Mouse (Mus musculus) midbrain, embryonic 15.5 days (tissue): ENCODE measurements around the gene Ginm1. TPM values are rescaled to one million over a fixed set of nuclear protein-coding genes. Genes with fewer than 3 reads are reported as not detected.

Source experiments
- ATAC-seq: fragments of 200-750 bp; cut with Nextera tagmentation; replicated peaks from 2 replicates; pipeline ENCODE4 v1.8.0; 2017; ENCODE audit warnings: moderate TSS enrichment
- H3K27ac ChIP-seq: fragments of 300-500 bp; sonication (generic); 2 replicates; pipeline ENCODE4 v1.5.1; 2015; ENCODE audit warnings: mild to moderate bottlenecking, inconsistent platforms
- H3K27me3 ChIP-seq: fragments of 300-500 bp; sonication (generic); replicated peaks from 2 replicates; pipeline ENCODE4 v1.6.1; 2015; ENCODE audit warnings: inconsistent platforms
- H3K36me3 ChIP-seq: fragments of 300-500 bp; sonication (generic); replicated peaks from 2 replicates; pipeline ENCODE4 v1.6.1; 2015; ENCODE audit warnings: inconsistent platforms
- H3K4me1 ChIP-seq: fragments of 300-500 bp; sonication (generic); 2 replicates; pipeline ENCODE4 v1.6.1; 2015; ENCODE audit warnings: inconsistent platforms
- H3K4me2 ChIP-seq: fragments of 300-500 bp; sonication (generic); 2 replicates; pipeline ENCODE4 v1.6.1; 2015; ENCODE audit warnings: inconsistent platforms, mild to moderate bottlenecking, moderate library complexity
- H3K4me3 ChIP-seq: fragments of 300-500 bp; sonication (generic); 2 replicates; pipeline ENCODE4 v1.5.1; 2015; ENCODE audit warnings: mild to moderate bottlenecking, inconsistent platforms
- H3K9ac ChIP-seq: fragments of 300-500 bp; sonication (generic); 2 replicates; pipeline ENCODE4 v1.6.1; 2015; ENCODE audit warnings: mild to moderate bottlenecking, inconsistent platforms
- H3K9me3 ChIP-seq: fragments of 300-500 bp; sonication (generic); 2 replicates; pipeline ENCODE4 v1.6.1; 2016; ENCODE audit warnings: inconsistent platforms
- WGBS: fragments of 180-500 bp; shearing (Covaris S2); methylation state at CpG from one replicate; pipeline ENCODE4 v1.1.7; 2015; ENCODE audit warnings: mixed read lengths; 5-methylcytosine and 5-hydroxymethylcytosine counted together
- microRNA-seq: library from miRNA; unstranded; fragments of <30 nt; microRNA quantifications from one replicate; pipeline ENCODE4, GENCODE M21; 2016
- polyA plus RNA-seq: library from polyadenylated mRNA; unstranded; fragments of >200 nt; fragmentation: Nextera tagmentation; extraction: Ambion mirVana; gene quantifications from 2 replicates; pipeline ENCODE4 v1.2.1, GENCODE M21; 2015

Ginm1 gene
- polyA plus RNA-seq, 1 experiment from 2014 or later = 44.4 TPM

- Histone ChIP-seq H3K9me3 (no peaks in the 10 kb centered on the region), H3K36me3 (peaks cover 2% of the 10 kb centered on the region), H3K4me3 (no peak overlapping the region), H3K9ac (no peak overlapping the region), H3K4me2 (no peak overlapping the region), H3K27me3 (no peaks in the 10 kb centered on the region), H3K27ac (no peak overlapping the region), H3K4me1 (no peaks in the 10 kb centered on the region)
- WGBS = 89% methylated on average over 3 of the region's 3 CpGs
- ATAC-seq = no peak
Measured at GRCm38 (mm10) chr10:7737914-7738313, 54.7 kb downstream of the Ginm1 start.

DNA sequence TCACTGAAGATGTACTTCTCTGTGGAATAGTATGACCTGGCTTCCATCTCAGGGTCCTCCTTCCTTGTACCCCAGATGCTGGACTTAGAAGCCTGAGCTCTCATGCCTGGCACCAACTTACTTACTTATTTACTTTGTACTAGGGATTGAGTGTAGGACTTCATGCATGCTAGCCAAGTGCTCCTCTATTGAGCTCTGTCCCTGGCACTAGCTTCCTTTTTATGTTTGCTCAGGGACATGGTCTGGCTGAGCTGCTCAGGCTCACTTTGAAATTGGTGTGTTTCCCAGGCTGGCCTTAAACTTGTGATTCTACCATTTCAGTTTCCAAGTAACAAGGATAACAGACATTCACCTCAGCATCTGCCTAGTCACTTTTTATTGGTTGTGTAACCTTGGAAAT, 55.5 kb downstream of the Ginm1 start:
- ATAC-seq = no peak

DNA sequence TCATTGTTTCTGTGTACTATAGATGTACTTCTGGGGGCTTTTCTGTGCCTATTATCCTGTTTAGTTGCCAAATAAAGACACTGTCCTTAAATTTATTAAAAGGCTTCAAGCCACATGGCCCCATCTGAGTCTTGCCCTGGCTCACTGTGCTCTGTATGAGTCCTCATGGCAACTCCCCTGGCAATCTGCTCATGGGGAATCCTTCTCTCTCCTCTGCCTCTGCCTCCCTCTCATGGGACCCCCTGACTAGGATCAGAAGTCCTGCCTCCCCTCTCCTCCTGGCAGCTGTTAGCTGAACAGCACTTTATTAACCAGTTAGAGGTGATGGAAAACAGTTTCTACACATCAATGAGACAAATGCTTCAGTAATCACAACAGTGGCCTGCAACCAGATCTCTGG, 61.0 kb downstream of the Ginm1 start:
- Histone ChIP-seq H3K36me3 (no peaks in the 10 kb centered on the region), H3K4me3 (no peak overlapping the region), H3K27me3 (no peaks in the 10 kb centered on the region), H3K9me3 (no peaks in the 10 kb centered on the region), H3K4me1 (peaks cover 28% of the 10 kb centered on the region), H3K4me2 (no peak overlapping the region), H3K27ac (no peak overlapping the region), H3K9ac (no peak overlapping the region; the same call in 1 of the 2 replicates)
- no peak for ATAC-seq

More for the DNA sequence above, 55.5 kb downstream of the Ginm1 start:
- Histone ChIP-seq H3K9ac (no peak overlapping the region), H3K27ac (no peak overlapping the region), H3K9me3 (no peaks in the 10 kb centered on the region), H3K4me1 (no peaks in the 10 kb centered on the region), H3K4me2 (no peak overlapping the region), H3K27me3 (no peaks in the 10 kb centered on the region), H3K4me3 (no peak overlapping the region), H3K36me3 (no peaks in the 10 kb centered on the region; the same call in 1 of the 2 replicates)

- Histone ChIP-seq H3K27me3 (no peaks in the 10 kb centered on the region), H3K4me3 (peak overlapping the region; percentile 94; the same call in 1 of the 2 replicates), H3K9me3 (no peaks in the 10 kb centered on the region), H3K27ac (no peak overlapping the region), H3K9ac (no peak overlapping the region), H3K4me1 (peaks cover 31% of the 10 kb centered on the region), H3K4me2 (peak overlapping the region; percentile 60), H3K36me3 (no peaks in the 10 kb centered on the region)
- ATAC-seq = no peak
- WGBS = 27% methylated on average over 3 of the region's 3 CpGs
Measured at GRCm38 (mm10) chr10:7727011-7727410, 65.6 kb downstream of the Ginm1 start.

DNA sequence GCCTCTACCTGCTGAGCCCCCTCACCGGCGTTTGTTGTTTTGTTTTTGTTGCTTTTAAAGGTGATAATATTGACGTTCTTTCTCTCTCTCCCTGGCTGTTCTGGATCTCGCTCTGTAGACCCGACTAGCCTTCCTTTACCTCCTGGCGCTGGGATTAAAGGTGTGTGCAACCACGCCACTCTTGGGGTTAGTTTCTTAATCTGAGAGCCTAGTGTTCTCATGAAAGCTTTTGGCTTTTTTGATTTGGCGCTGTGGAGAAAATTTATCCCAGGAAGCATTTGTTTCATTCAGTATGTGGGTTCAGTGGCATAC, 66.2 kb downstream of the Ginm1 start:
- under 1% methylated on average over 8 of the region's 8 CpGs for WGBS
- H3K27me3 ChIP-seq = no peaks in the 10 kb centered on the region
- no peaks in the 10 kb centered on the region for H3K9me3 ChIP-seq
- H3K4me3 ChIP-seq = peak overlapping the region; percentile 94
- H3K9ac ChIP-seq = peak overlapping the region; percentile 73
- H3K4me2 ChIP-seq = peak overlapping the region; percentile 60
- H3K36me3 ChIP-seq = no peaks in the 10 kb centered on the region
- peak overlapping the region; percentile 80 for H3K27ac ChIP-seq
- H3K4me1 ChIP-seq = peaks cover 27% of the 10 kb centered on the region
- ATAC-seq = no peak

DNA sequence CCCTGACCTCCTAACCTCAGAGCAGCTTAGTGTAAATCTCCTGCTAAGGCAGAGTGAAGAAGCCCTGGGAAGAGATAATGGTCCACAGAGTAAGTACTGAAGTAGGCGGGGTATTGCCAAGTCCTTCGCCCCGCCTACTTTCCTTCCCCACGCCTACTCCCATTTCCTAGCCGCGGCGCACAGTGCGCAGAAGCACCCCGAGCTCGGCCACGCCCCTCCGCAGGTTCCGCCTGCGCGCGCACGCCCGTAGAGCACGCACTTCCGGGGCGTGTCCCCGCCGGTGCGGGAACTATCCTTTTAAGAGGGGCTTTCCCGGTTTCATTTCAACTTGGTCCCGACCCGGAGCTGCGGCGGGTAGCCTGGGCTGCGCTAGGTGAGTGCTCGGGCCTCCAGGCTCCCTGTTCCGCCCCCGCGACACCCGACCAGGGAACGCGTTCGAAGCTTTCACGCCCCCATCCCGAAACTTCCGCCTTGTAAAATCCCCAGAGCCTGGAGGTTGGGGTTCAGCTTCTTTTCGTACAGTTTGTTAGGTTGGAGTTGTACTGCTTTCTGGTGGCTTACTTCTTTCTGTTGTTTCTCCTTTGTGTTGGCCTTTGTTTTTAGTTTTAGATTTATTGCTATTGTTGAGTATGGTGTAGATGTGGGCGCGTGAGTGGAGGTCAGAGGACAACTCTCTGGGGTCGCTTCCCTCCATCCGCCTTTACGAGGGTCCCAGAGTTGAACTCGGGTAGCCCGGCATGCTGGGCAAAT, 66.7 kb downstream of the Ginm1 start, which contains the start of gene Katna1:
TSS of gene Katna1 (plus strand) at position 250 of the 750 bp plus-strand sequence.
- H3K27me3 ChIP-seq = no peaks in the 10 kb centered on the region
- no peaks in the 10 kb centered on the region for H3K9me3 ChIP-seq
- peaks cover 24% of the 10 kb centered on the region for H3K4me1 ChIP-seq
- H3K27ac ChIP-seq = peak within 1 kb of the TSS; percentile 80
- H3K4me2 ChIP-seq = peak within 1 kb of the TSS; percentile 60
- peak; percentile 99 for ATAC-seq
- peak within 1 kb of the TSS; percentile 94 for H3K4me3 ChIP-seq
- under 1% methylated on average over 49 of the region's 49 CpGs for WGBS
- no peaks in the 10 kb centered on the region for H3K36me3 ChIP-seq
- H3K9ac ChIP-seq = peak within 1 kb of the TSS; percentile 73

Small RNA genes within 50 kb of the gene (microRNA-seq; reads per million reads assigned to microRNA genes)
- 1.8 reads per million, percentile 2 among the genes with 10 or more reads in this experiment for gene Mir5104

Other genes with a start within 250 kb of the Ginm1 start
- 41.5 and 44.3 TPM in 2 replicates for gene Lrp11, start 203.0 kb downstream of the Ginm1 start, polyA plus RNA-seq
- 32.9 and 35.0 TPM in 2 replicates for gene Nup43, start 125.3 kb downstream of the Ginm1 start, polyA plus RNA-seq
- gene Pcmt1, start 111.7 kb downstream of the Ginm1 start, polyA plus RNA-seq = 155 and 156 TPM in 2 replicates
- gene Lats1, start 111.6 kb downstream of the Ginm1 start, polyA plus RNA-seq = 10.2 and 10.4 TPM in 2 replicates
- 29.7 TPM in 2 replicates for gene Katna1, start 66.8 kb downstream of the Ginm1 start, polyA plus RNA-seq
- gene Ppil4, start 67 bp upstream of the Ginm1 start, polyA plus RNA-seq = 50.6 and 53.3 TPM in 2 replicates
- 0.11 and 0.31 TPM in 2 replicates for gene Zc3h12d, start 39.6 kb upstream of the Ginm1 start, polyA plus RNA-seq
- gene Tab2, start 163.4 kb upstream of the Ginm1 start, polyA plus RNA-seq = 13.1 and 13.7 TPM in 2 replicates